Mouse (Mus musculus) gastrocnemius, postnatal 25 days (tissue): ENCODE data around the gene Eif2s1. TPM values are rescaled to one million over a fixed set of nuclear protein-coding genes. Genes with fewer than 3 reads are reported as not detected.
A peak's percentile ranks its signal among the peaks of the same experiment; 100 is the strongest.
"Not testable (repeated sequence)": the region's sequence is repeated elsewhere in the genome, so short reads cannot be mapped to it uniquely, and the experiment has no call there.

Experiments used
- DNase-seq: peaks from one replicate; pipeline ENCODE4 v3.0.0; 2022
- total RNA-seq, 2 experiments: library from RNA; stranded (reverse); gene quantifications; 1 replicate in 1 of 2; 2 replicates in 1 of 2; pipeline ENCODE4 v1.2.3; 2021

The Eif2s1 gene
- total RNA-seq, 2 experiments from 2014 or later: 39.9 to 40.3 TPM

DNA sequence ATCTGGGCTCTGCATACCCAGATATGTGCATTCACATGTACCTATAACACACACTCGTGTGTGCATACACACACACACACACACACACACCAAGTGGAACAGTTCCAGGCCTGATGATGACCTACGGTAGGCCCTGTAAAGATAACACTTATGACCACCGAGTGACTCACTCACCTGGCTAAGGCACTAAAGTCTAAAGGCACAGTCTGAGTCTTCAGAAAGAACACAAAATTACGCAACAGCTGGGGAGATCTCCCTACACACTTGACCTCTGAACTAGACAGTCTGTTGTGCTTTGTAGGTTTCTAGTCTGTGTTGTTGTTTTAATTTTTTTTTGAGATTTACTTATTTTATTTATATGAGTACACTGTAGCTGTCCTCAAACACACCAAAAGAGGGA is 52.8 kb downstream of the Eif2s1 start:
- DNase-seq: no peak

- no peak for DNase-seq
These were observed 53.9 kb downstream of the Eif2s1 start for GRCm38 (mm10) chr12:78915561-78915960.

DNA sequence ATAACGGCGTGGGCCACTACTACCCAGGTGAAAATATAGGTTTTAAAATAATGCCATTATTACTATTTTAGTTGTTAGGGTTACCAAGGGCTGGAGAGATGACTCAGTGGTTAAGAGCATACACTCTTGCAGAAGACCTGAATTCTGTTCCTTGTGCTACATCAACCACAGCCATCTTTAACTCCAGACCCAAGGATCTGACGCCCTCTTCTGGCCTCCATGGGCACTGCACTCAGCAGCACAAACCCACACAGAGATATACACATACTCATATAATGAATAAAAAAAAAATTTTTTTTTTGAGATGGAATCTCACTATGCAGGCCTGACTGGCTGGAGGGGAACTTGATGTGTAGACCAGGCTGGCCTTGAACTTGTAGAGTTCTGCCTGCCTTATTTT is 54.7 kb downstream of the Eif2s1 start:
- DNase-seq: no peak

DNA sequence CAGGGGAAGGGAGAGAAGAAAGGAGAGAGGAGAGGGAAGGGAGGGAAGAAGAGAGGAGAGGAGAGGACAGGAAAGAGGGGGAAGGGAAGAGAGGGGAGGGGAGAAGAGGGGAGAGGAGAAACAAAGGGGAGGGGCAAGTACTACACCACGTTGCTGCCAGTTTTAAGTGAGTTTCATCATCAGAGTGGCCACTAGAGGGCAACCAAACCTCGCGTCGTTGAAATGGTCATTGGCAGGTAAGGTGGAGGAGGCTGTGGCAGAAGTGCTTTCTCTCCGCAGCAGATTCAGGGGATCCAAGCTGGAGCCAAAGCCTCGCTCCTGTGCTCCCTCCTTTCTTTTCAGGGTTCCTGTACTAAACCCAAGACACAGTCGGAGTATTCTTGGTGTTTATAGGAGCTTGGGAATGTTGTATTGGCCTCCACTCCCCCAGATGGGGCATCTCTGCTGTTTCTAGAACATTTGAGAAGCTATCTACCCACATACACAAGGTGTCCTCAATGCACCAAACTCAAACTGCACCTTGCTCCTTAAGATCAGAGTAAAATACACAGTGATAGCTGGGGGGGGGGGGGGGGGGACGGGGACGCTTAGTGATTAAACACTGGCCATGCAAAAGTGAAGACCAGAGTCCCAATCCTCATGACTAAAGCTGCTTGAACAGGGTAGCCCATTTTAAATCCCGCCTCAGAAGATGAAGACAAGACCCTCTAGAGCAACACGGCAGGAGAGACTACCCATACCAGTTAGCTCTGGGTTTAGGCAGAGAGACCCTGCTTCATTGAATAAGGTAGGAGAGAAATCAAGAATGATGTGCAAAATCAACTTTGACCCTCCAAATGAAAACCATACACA is 56.8 kb downstream of the Eif2s1 start:
- DNase-seq: peak; percentile 68

GRCm38 (mm10) chr12:78919079-78919712 is 57.6 kb downstream of the Eif2s1 start:
- DNase-seq: peak; percentile 26

DNA sequence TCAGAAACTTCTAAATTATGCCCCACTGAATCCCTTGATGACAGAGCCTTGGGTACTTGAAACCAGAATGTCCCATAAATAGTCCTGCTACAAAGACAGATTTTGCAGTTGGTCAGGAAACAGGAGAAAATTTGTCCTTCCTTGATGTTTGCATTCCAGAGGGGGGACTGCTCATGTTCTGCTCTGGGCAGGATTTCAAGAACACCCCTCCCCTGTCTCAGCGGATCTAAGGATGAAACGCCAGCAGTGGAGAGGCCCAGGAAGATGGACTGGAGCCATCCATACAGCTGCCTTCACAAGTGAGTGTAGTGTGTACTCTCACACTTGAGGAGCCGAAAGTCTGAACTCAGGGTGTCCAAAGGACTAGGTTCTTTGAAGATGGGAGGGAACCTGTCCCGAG is 59.8 kb downstream of the Eif2s1 start:
- DNase-seq: no peak

- DNase-seq: no peak
These were observed 60.4 kb downstream of the Eif2s1 start for GRCm38 (mm10) chr12:78922058-78922457.

DNA sequence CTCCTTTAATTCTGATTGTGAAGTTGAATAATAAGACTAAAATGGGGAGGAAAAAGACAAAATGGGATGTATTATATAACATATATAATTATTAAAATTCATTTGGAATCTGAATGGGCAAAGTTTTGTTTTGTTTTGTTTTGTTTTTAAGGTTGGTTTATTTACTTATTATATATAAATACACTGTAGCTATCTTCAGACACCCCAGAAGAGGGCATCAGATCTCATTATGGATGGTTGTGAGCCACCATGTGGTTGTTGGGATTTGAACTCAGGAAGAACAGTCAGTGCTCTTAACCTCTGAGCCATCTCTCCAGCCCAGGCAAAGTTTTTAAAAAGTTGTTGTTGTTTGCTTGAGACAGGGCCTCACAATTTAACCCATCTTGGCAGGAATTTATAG is 61.4 kb downstream of the Eif2s1 start:
- DNase-seq: not testable (repeated sequence)

DNA sequence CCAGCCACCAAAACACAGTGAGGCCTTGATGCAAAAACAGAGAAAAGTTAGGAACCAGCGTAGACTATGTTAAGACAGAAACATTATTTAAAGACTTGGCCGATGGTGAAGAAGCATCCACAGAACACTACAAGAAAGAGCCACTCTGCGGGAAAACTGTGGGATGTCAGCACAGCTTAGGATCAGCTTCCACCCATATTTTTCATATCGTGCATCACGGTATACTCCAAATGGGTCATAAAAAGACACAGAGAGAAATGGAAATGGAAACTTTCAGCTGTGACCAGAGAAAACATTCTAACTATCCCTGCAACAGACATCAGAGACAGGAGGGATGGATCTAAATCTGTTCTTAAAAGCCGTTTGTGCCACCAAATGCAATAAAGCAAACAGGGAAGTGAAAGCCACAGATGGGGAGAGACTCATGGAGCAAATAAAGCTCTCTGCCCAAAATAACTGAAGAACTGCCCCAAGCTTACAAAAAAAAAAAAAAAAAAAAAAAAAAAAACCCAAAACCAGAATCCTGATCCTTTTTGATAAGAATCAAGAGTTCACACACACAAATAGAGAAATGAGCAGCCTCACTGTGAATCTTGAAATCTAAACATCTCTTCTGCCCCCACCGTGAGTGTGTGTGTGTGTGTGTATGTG is 62.0 kb downstream of the Eif2s1 start:
- DNase-seq: no peak

DNA sequence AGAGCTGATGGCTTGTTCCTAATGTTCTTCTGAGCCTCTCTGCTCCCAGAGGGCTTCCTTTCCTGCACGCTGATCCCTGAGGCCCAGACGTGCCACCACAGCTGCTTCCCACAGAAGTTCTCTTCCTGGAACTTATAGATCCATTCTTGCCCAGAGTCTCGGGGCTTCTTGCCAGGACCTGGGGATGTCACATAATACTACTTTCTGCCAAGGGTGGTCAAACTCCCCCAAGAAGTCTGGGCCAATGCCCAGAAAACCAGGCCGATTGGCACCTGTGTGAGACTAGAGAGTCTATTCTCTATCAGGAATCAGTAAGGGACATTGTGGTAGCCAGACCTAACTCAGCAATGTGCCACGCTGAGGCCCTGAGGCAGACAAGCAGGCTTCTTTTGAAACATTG is 65.7 kb downstream of the Eif2s1 start:
- no peak for DNase-seq

DNA sequence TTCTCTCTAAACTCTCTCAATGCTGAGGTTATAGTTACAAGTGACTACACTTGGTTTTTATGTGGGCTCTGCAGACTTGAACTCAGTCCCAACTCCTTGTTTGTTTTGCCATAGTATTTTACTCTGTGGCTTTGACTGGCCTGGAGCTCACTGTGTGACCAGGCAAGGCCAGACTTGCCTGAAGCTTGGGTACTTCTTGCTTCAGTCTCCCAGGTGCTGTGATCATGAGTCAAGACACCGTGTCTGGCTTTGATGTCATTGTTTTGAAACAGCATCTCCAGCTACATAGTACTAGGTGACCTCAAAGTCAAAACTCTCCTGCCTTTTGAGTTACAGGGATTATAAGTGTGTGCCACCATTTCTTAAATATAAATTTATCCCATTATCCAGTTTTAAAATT is 68.3 kb downstream of the Eif2s1 start:
- DNase-seq: no peak

DNA sequence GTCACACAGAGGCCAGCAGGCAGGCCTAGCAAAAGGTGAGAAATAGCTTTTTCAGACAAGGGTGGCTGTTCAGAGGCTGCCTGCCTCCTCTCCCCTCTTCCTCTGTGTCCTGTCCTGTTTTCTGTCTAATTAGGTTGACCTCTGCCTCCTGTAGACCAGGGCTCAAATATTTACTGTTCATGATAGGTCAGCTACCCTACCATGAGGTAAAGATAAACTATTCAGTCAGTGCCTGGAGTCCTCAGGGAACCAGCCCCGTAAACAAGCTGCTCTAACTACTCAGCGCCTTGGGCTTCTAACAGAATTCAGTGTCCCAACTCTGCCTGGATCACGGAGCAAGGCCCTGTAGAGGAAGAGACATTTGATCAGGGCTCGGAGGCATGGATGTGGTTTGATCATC is 74.9 kb downstream of the Eif2s1 start:
- DNase-seq: no peak

Other genes with a start within 250 kb of the Eif2s1 start
- not detected for gene Fam71d, start 170.3 kb upstream of the Eif2s1 start, total RNA-seq
- 10 to 100 TPM; 11.7 to 17.0 TPM for gene Mpp5, start 112.9 kb upstream of the Eif2s1 start, total RNA-seq
- gene Atp6v1d, start 181 bp upstream of the Eif2s1 start, total RNA-seq: 10 to 100 TPM; 57.4 to 60.8 TPM
- under 1 TPM in 1 of 2 experiments, not detected in 1; 0.43 TPM for gene Plek2, start 45.1 kb downstream of the Eif2s1 start, total RNA-seq
- 1 to 10 TPM; 8.5 to 9.5 TPM for gene Tmem229b, start 145.8 kb downstream of the Eif2s1 start, total RNA-seq
- 1 to 10 TPM; 1.3 to 2.3 TPM for gene Plekhh1, start 167.3 kb downstream of the Eif2s1 start, total RNA-seq
- 1 to 10 TPM; 1.4 to 1.6 TPM for gene Pigh, start 227.8 kb downstream of the Eif2s1 start, total RNA-seq